Mouse (Mus musculus) neural tube, embryonic 10.5 days (tissue): ENCODE data around the gene Foxn1.

Experiments used
- DNase-seq: peaks from one replicate; pipeline ENCODE4 v3.0.0-alpha.2; 2017; ENCODE audit warnings: low spot score; ENCODE audit errors: extremely low spot score

The Foxn1 gene

GRCm38 (mm10) chr11:78358330-78359007 lies 27.9 kb downstream of the Foxn1 start:
- peak; percentile 50 for DNase-seq

GRCm38 (mm10) chr11:78355471-78356238 lies 30.7 kb downstream of the Foxn1 start:
- DNase-seq, result peak; percentile 80

- DNase-seq, result no peak
Observed at GRCm38 (mm10) chr11:78354905-78355304, 31.5 kb downstream of the Foxn1 start.

GRCm38 (mm10) chr11:78353081-78353480 lies 33.3 kb downstream of the Foxn1 start:
- no peak for DNase-seq

GRCm38 (mm10) chr11:78349441-78350358 lies 36.7 kb downstream of the Foxn1 start:
- DNase-seq, result no peak

- no peak for DNase-seq
Observed at GRCm38 (mm10) chr11:78348474-78348873, 37.9 kb downstream of the Foxn1 start.

GRCm38 (mm10) chr11:78347908-78348307 lies 38.5 kb downstream of the Foxn1 start:
- no peak for DNase-seq

GRCm38 (mm10) chr11:78347070-78347754 lies 39.1 kb downstream of the Foxn1 start:
- peak; percentile 74 for DNase-seq

- DNase-seq, result no peak
Observed at GRCm38 (mm10) chr11:78346326-78347069, 39.9 kb downstream of the Foxn1 start.

GRCm38 (mm10) chr11:78345801-78346200 lies 40.6 kb downstream of the Foxn1 start:
- DNase-seq, result no peak

GRCm38 (mm10) chr11:78344890-78345715 lies 41.3 kb downstream of the Foxn1 start:
- DNase-seq, result no peak

- DNase-seq, result no peak
Observed at GRCm38 (mm10) chr11:78344328-78344889, 41.9 kb downstream of the Foxn1 start.

GRCm38 (mm10) chr11:78343381-78344327 lies 42.7 kb downstream of the Foxn1 start, which contains the start of gene Unc119:
Gene Unc119 (plus strand): TSS chr11:78343482.
- peak; percentile 83 for DNase-seq

- no peak for DNase-seq
Observed at GRCm38 (mm10) chr11:78341702-78342101, 44.7 kb downstream of the Foxn1 start.

- no peak for DNase-seq
Observed at GRCm38 (mm10) chr11:78337040-78337439, 49.3 kb downstream of the Foxn1 start.

- no peak for DNase-seq
Observed at GRCm38 (mm10) chr11:78333992-78334391, 52.4 kb downstream of the Foxn1 start.

GRCm38 (mm10) chr11:78332676-78333075 lies 53.7 kb downstream of the Foxn1 start:
- no peak for DNase-seq

- DNase-seq, result no peak
Observed at GRCm38 (mm10) chr11:78328512-78329056, 57.8 kb downstream of the Foxn1 start.
